Mouse (Mus musculus) limb, embryonic 15.5 days (tissue): ENCODE results near the gene Tec. TPM values are rescaled to one million over a fixed set of nuclear protein-coding genes. Genes with fewer than 3 reads are reported as not detected.

Source experiments
- ATAC-seq: fragments of 200-750 bp; cut with Nextera tagmentation; 2 replicates; pipeline ENCODE4 v1.8.0; 2017; ENCODE audit warnings: low read depth, moderate TSS enrichment; ENCODE audit not compliant: insufficient number of reproducible peaks, low FRiP score, low TSS enrichment
- H3K27ac ChIP-seq: fragments of 300-500 bp; sonication (generic); 2 replicates; pipeline ENCODE4 v1.5.1; 2015; ENCODE audit warnings: moderate library complexity, mild to moderate bottlenecking, inconsistent platforms
- H3K27me3 ChIP-seq: fragments of 300-500 bp; sonication (generic); 2 replicates; pipeline ENCODE4 v1.6.1; 2015; ENCODE audit warnings: inconsistent platforms
- H3K36me3 ChIP-seq: fragments of 300-500 bp; sonication (generic); 2 replicates; pipeline ENCODE4 v1.6.1; 2015; ENCODE audit warnings: inconsistent platforms
- H3K4me1 ChIP-seq: fragments of 300-500 bp; sonication (generic); 2 replicates; pipeline ENCODE4 v1.6.1; 2015; ENCODE audit warnings: inconsistent platforms
- H3K4me2 ChIP-seq: fragments of 300-500 bp; sonication (generic); 2 replicates; pipeline ENCODE4 v1.6.1; 2015; ENCODE audit warnings: mild to moderate bottlenecking, inconsistent platforms
- H3K4me3 ChIP-seq: fragments of 300-500 bp; sonication (generic); 2 replicates; pipeline ENCODE4 v1.5.1; 2015; ENCODE audit warnings: mild to moderate bottlenecking, inconsistent platforms
- H3K9ac ChIP-seq: fragments of 300-500 bp; sonication (generic); 2 replicates; pipeline ENCODE4 v1.6.1; 2015; ENCODE audit warnings: inconsistent platforms
- H3K9me3 ChIP-seq: fragments of 300-500 bp; sonication (generic); 2 replicates; pipeline ENCODE4 v1.6.1; 2016; ENCODE audit warnings: inconsistent platforms
- WGBS: fragments of 180-500 bp; shearing (Covaris S2); methylation state at CpG from one replicate; pipeline ENCODE4 v1.1.7; 2015; 5-methylcytosine and 5-hydroxymethylcytosine counted together
- polyA plus RNA-seq: library from polyadenylated mRNA; unstranded; fragments of >200 nt; fragmentation: Nextera tagmentation; extraction: Ambion mirVana; gene quantifications from 2 replicates; pipeline ENCODE4 v1.2.1, GENCODE M21; 2015

Tec gene
- polyA plus RNA-seq, 1 experiment from 2014 or later, result 12.9 TPM

DNA sequence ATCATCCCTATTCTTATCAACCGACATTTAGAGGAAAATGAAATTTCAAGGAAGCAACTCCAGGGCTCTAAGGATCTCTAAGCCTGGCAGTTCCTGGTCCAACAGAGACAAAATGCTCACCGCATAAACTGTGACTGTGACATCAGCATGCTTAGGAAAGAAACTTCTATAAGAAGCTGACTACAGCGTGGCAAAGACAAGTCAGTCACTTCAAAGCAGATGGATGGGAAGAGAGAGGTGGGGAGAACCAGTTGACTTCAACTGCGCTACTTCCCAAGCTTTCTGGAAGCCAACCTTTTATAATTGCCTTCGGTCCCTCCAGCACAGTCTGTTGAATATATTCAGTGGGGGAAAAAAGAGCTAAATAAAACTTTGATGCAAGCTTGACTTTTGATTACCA is 54.2 kb downstream of the Tec start:
- ATAC-seq, result no peak

DNA sequence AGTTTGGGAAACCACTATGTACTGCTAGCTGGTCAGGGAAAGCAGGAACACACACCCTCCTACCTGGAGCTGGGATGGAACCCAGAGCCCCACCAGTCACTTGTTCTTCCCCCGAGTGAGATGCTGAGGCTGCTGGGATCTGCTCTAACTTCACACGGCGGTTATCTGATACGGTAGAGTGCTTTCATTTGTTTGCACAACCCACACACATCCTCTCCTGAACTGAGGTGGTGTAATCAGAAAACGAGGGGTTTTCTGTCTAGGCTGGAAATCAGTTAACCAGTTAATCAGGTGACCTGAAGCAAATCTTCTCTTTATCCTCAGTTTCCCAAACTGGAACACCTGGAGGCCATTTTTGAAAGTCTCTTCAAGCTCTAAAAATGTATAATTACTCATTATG is 55.4 kb downstream of the Tec start:
- no peaks in the 10 kb centered on the region for H3K9me3 ChIP-seq
- H3K36me3 ChIP-seq, result no peaks in the 10 kb centered on the region
- WGBS, result 56% methylated on average over 5 of the region's 5 CpGs
- peaks cover 11% of the 10 kb centered on the region; the same call in 1 of the 2 replicates for H3K4me1 ChIP-seq
- H3K9ac ChIP-seq, result no peak overlapping the region
- no peak for ATAC-seq
- no peak overlapping the region for H3K4me3 ChIP-seq
- H3K27me3 ChIP-seq, result no peaks in the 10 kb centered on the region
- no peak overlapping the region for H3K27ac ChIP-seq
- no peak overlapping the region for H3K4me2 ChIP-seq

More for the DNA sequence above, 54.2 kb downstream of the Tec start:
- Histone ChIP-seq H3K9ac (no peak overlapping the region), H3K4me3 (no peak overlapping the region), H3K27ac (no peak overlapping the region), H3K9me3 (no peaks in the 10 kb centered on the region), H3K27me3 (no peaks in the 10 kb centered on the region), H3K4me1 (peaks cover 3% of the 10 kb centered on the region; the same call in 1 of the 2 replicates), H3K36me3 (no peaks in the 10 kb centered on the region), H3K4me2 (no peak overlapping the region)
- 80% methylated on average over 5 of the region's 5 CpGs for WGBS

DNA sequence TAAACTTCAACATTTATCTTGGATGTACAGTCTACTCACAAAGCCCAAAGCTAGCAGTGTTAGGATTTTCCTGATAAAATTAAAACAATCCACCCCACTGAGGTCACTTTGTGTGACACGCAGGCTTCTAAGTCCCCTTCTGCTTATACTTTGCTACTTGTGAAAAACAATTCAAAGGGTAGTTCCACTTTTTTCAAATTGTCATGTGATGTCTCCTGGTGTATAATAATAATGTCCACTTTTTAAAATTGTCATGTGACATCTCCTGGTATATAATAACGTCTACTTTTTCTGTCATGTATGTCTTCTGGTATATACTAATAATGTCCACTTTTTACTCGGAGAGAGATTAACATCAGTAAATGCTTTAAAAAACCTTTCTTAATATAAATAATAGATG is 56.0 kb downstream of the Tec start:
- H3K27me3 ChIP-seq, result no peaks in the 10 kb centered on the region

DNA sequence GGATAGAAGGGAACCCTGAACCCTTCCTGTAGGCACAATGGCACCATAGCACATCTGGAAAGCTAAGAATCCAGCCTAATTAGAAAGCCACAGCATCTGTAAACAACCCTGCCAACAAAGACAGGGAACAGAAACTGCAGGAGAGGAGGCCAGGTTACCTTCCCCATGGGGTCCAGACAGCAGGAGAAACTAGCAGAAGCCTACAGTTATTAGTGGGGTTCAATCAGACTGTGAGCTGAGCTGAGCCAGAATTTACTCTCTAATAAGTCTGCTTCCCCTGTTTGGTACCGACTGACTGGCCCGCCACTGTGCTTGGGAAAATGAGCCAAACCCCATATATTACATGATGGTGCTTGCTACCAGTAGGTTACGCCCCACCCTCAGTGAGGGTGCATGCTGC is 56.9 kb downstream of the Tec start:
- H3K27ac ChIP-seq, result no peak overlapping the region
- H3K4me1 ChIP-seq, result peaks cover 8% of the 10 kb centered on the region; the same call in 1 of the 2 replicates
- no peaks in the 10 kb centered on the region for H3K36me3 ChIP-seq
- 46% methylated on average over 3 of the region's 3 CpGs for WGBS
- H3K9ac ChIP-seq, result no peak overlapping the region
- no peak overlapping the region for H3K4me3 ChIP-seq
- H3K9me3 ChIP-seq, result no peaks in the 10 kb centered on the region
- H3K27me3 ChIP-seq, result no peaks in the 10 kb centered on the region
- no peak for ATAC-seq
- H3K4me2 ChIP-seq, result no peak overlapping the region

More for the DNA sequence above, 56.0 kb downstream of the Tec start:
- no peaks in the 10 kb centered on the region for H3K36me3 ChIP-seq
- H3K4me1 ChIP-seq, result peaks cover 8% of the 10 kb centered on the region; the same call in 1 of the 2 replicates
- H3K9ac ChIP-seq, result no peak overlapping the region
- no peak overlapping the region for H3K27ac ChIP-seq
- H3K4me2 ChIP-seq, result no peak overlapping the region
- H3K4me3 ChIP-seq, result no peak overlapping the region
- no peaks in the 10 kb centered on the region for H3K9me3 ChIP-seq
- no peak for ATAC-seq
- 87% methylated on average over 3 of the region's 3 CpGs for WGBS

DNA sequence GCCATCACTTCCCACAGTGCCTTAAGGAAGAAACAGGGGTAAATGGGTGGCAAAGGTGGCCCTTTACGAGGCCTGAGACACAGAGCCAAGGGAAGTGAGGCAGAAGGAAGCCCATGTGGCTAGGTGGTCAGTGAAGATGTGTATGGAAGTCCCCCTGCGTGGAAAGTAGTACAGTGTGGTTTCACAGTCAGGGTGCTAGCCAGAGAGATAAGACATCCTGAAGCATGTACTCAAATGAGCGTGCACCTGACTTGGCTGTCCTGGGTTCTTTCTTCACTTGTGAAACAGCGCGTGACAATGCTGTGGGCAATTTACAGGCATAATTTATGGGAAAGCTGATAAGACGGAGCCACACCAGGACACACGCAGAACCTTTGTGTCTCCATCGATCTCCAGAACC is 57.3 kb downstream of the Tec start:
- Histone ChIP-seq H3K9me3 (no peaks in the 10 kb centered on the region), H3K9ac (no peak overlapping the region), H3K27ac (no peak overlapping the region), H3K4me2 (no peak overlapping the region), H3K27me3 (no peaks in the 10 kb centered on the region), H3K36me3 (no peaks in the 10 kb centered on the region), H3K4me1 (peaks cover 8% of the 10 kb centered on the region; the same call in 1 of the 2 replicates), H3K4me3 (no peak overlapping the region)
- WGBS, result 54% methylated on average over 8 of the region's 8 CpGs
- ATAC-seq, result no peak

DNA sequence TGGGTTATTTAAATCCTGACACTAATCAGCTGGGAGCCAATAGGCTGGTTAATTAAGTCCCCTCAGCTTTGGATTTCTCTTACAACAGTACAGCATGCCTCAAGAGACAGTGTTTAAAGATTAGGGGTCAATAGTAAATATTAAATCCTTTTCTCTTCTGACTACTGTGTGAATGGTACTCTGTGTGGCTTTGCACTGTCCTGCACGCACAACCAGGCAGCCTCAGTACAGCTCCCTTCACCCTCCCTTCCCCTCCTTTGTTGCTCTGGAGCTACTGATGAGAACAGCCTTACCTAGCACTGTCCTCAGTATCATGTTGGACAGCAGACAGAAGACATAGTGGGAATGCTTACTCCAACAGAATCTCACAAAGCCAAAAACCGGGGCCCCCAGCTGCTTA is 58.8 kb downstream of the Tec start:
- Histone ChIP-seq H3K4me3 (no peak overlapping the region), H3K9ac (no peak overlapping the region), H3K4me1 (peaks cover 8% of the 10 kb centered on the region; the same call in 1 of the 2 replicates), H3K27me3 (no peaks in the 10 kb centered on the region), H3K4me2 (no peak overlapping the region), H3K9me3 (no peaks in the 10 kb centered on the region), H3K27ac (0 out of 2 replicates have a peak overlapping the region, but pooled peaks have one; percentile 4), H3K36me3 (no peaks in the 10 kb centered on the region)
- WGBS, result 81% methylated on average over 2 of the region's 2 CpGs
- ATAC-seq, result no peak

DNA sequence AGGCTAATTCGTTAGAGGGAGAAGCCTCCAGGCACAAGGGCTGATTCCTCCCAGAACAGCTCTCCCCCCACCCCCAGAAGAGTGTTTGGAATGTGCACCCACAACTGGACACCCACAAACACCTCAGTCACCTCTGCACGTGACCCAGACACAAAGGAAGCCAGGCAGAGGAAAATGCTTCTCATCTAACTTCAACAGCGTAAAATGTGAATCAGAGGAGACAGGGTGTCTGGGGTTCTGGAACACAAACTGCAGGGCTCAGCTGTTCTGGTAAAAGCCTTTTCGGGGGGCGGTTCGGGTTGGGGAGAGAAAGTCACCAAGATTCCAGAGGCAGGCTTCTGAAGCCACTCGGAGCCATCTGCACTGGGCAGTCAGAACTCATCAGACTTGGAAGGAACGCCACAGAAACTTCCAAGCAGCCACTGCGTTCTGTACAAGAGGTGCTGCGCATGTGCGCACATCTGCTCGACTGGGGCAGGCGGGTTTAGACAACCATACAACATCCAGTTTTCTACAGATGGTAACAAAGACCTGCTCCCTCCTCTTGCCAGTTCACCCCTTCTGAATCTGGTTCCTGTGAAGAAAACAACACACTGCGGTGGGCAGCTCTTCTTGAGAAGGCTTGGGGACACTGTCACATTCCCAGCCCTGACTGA is 59.7 kb downstream of the Tec start:
- WGBS, result 43% methylated on average over 14 of the region's 14 CpGs
- no peaks in the 10 kb centered on the region for H3K36me3 ChIP-seq
- H3K4me3 ChIP-seq, result no peak overlapping the region
- H3K27me3 ChIP-seq, result no peaks in the 10 kb centered on the region
- H3K4me2 ChIP-seq, result peak overlapping the region; percentile 5; the same call in 1 of the 2 replicates
- 0 out of 2 replicates have a peak, but pooled peaks have one; percentile 24 for ATAC-seq
- peak overlapping the region; percentile 33 for H3K27ac ChIP-seq
- H3K9me3 ChIP-seq, result no peaks in the 10 kb centered on the region
- H3K4me1 ChIP-seq, result peaks cover 8% of the 10 kb centered on the region; the same call in 1 of the 2 replicates
- no peak overlapping the region for H3K9ac ChIP-seq

DNA sequence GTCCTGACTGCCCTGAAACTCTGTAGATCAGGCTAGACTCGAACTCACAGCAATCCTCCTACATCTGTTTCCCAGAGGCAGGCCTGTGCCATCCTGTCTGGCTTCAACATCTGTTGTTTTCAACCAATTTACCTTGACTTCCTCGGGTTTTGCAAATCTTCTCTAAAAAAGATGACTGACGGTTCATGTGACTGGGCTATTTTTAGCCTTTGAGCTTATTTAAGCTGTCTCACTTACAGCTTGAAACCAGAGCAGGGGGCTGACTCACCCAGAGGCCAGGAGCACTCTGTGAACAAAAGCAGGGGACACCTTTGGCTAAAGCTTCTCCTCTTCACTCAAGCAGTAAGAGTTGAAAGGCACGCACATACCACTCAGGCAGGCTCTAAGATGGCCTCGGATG is 65.4 kb downstream of the Tec start:
- Histone ChIP-seq H3K4me3 (no peak overlapping the region), H3K4me2 (no peak overlapping the region), H3K27me3 (no peaks in the 10 kb centered on the region), H3K9me3 (no peaks in the 10 kb centered on the region), H3K9ac (no peak overlapping the region), H3K27ac (no peak overlapping the region), H3K4me1 (peaks cover 2% of the 10 kb centered on the region), H3K36me3 (no peaks in the 10 kb centered on the region)
- WGBS, result 63% methylated on average over 5 of the region's 5 CpGs
- no peak for ATAC-seq

DNA sequence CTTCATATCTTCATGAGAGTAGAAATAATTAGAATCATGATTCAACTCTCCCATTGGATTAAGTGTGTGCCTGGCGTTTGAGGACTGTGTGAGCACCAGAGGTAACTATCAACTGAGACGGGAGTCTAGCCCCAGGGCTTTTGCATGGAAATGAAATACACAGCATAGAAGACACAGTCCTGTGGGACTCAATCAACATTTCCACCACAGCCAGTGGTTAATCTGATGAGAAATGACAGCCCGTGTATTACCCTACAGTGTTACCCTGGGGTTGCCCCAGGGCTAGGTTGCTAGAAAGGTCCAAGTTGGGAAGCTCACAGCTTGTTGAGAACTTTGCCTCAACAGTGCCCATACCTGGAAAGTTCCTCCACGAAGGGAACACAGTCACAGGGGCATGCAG is 69.7 kb downstream of the Tec start:
- Histone ChIP-seq H3K4me2 (no peak overlapping the region), H3K9ac (no peak overlapping the region), H3K27ac (no peak overlapping the region), H3K27me3 (no peaks in the 10 kb centered on the region), H3K4me3 (no peak overlapping the region), H3K36me3 (no peaks in the 10 kb centered on the region), H3K9me3 (no peaks in the 10 kb centered on the region), H3K4me1 (peaks cover 2% of the 10 kb centered on the region; the same call in 1 of the 2 replicates)
- ATAC-seq, result no peak
- WGBS, result 66% methylated on average over 4 of the region's 4 CpGs

DNA sequence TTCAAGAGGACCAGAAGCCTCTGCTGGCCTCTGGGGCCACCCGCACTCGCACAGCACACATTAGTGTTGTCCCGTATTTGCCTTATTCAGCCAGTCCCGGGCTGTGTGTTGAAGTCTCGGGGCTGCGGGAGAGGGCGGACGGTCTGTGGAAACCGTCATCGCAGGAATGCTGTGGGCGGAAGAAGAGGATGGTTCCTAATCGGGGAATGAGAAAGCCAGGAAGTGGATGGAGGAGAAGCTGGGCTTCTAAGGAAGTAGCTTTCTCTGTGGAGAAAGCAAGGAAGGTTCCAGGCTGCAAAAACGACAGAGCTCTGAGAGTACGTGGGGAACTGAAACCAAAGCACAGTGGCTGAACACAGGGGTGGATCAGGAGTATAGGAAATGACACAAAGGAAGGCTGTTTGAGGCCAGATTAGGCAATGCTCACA is 72.1 kb downstream of the Tec start:
- Histone ChIP-seq H3K36me3 (no peaks in the 10 kb centered on the region), H3K9ac (no peak overlapping the region), H3K4me1 (peaks cover 3% of the 10 kb centered on the region; the same call in 1 of the 2 replicates), H3K4me2 (peak overlapping the region; percentile 23), H3K27me3 (no peaks in the 10 kb centered on the region), H3K9me3 (no peaks in the 10 kb centered on the region), H3K27ac (peak overlapping the region; percentile 38; the same call in 1 of the 2 replicates), H3K4me3 (no peak overlapping the region)
- 55% methylated on average over 14 of the region's 14 CpGs for WGBS
- ATAC-seq, result no peak

DNA sequence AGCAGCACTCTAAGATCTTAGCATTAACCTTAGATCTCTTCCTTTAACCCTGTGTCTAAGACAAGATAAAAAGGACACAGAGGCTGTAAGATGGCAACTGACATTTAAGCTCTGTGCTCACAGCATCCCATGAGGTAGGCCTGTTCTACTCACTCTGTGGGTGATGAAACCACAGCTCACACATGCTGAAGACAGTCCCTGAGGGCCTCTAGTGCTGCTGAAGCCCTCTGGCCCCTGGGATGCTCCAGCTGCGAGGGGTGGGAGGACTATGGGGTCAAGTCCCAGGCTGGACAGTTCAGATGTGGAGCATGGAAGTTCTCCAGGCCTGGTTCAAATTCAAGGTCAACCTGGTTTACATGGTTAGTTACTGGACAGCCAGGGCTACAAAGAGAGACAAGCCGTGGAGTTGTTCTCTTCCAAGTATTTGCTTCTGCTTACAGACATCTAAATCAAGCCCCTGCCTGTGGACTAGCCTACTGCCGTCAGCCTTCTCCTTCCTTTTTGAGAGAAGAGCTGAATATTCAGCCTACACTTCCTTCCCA is 74.9 kb downstream of the Tec start:
- H3K36me3 ChIP-seq, result no peaks in the 10 kb centered on the region
- H3K27me3 ChIP-seq, result no peaks in the 10 kb centered on the region
- H3K4me3 ChIP-seq, result no peak overlapping the region
- H3K9me3 ChIP-seq, result no peaks in the 10 kb centered on the region
- no peak overlapping the region for H3K9ac ChIP-seq
- H3K4me2 ChIP-seq, result no peak overlapping the region
- WGBS, result 81% methylated on average over 3 of the region's 3 CpGs
- peaks cover 3% of the 10 kb centered on the region; the same call in 1 of the 2 replicates for H3K4me1 ChIP-seq
- no peak for ATAC-seq
- no peak overlapping the region for H3K27ac ChIP-seq

DNA sequence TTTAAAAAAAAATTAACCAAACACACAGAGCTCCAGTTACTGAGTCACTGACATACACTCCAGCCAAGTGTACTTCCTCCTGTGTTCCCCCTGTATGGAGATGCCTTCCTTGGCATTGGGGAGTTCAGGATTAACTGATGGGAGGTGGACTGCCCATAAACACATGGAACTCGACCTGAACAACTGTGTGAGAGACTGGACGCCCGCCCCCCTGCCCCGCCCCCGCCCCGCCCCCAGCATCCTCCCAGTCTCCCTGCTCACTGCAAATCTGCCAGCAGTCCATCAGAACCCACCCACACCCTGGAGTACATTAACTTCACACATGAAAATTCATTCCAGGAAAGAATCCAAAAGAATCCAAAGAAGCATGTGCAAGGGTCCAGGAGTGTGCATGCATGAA is 76.5 kb downstream of the Tec start:
- Histone ChIP-seq H3K4me2 (no peak overlapping the region), H3K4me3 (no peak overlapping the region), H3K4me1 (peaks cover 3% of the 10 kb centered on the region; the same call in 1 of the 2 replicates), H3K27ac (no peak overlapping the region), H3K27me3 (no peaks in the 10 kb centered on the region), H3K9me3 (no peaks in the 10 kb centered on the region), H3K9ac (no peak overlapping the region), H3K36me3 (no peaks in the 10 kb centered on the region)
- 25% methylated on average over 5 of the region's 6 CpGs for WGBS
- ATAC-seq, result no peak
